Mouse (Mus musculus) small intestine, adult 10 weeks (tissue): Measurements from ENCODE around the gene Hist2h2be. TPM values are rescaled to one million over a fixed set of nuclear protein-coding genes. Genes with fewer than 3 reads are reported as not detected.

Experiments
- polyA plus RNA-seq: library from polyadenylated mRNA; stranded (reverse); fragments of 350-450 nt; fragmentation: Illumina TruSeq; extraction: RNeasy Lipid Tissue Mini Kit (QIAGEN cat#74804); gene quantifications from one replicate; pipeline ENCODE4 v1.2.3, GENCODE M21; 2014; ENCODE audit warnings: low replicate concordance

Hist2h2be gene
- polyA plus RNA-seq, 1 experiment from 2014 or later, result 9.9 TPM

Other genes with a start within 250 kb of the Hist2h2be start
- gene Plekho1, start 225.1 kb upstream of the Hist2h2be start, polyA plus RNA-seq, result 2.0 TPM
- 43.1 TPM for gene Vps45, start 162.7 kb upstream of the Hist2h2be start, polyA plus RNA-seq
- gene Otud7b, start 116.6 kb upstream of the Hist2h2be start, polyA plus RNA-seq, result 18.3 TPM
- 8.0 TPM for gene Mtmr11, start 59.1 kb upstream of the Hist2h2be start, polyA plus RNA-seq
- 9.9 TPM for gene Sf3b4, start 48.8 kb upstream of the Hist2h2be start, polyA plus RNA-seq
- 0.11 TPM for gene Sv2a, start 40.0 kb upstream of the Hist2h2be start, polyA plus RNA-seq
- 1.8 TPM for gene Bola1, start 1.4 kb upstream of the Hist2h2be start, polyA plus RNA-seq
- not detected for gene Hist2h2ab, start 1.3 kb upstream of the Hist2h2be start, polyA plus RNA-seq
- gene Hist2h2ac, start 239 bp upstream of the Hist2h2be start, polyA plus RNA-seq, result not detected
- gene Hist2h3c2, start 18.0 kb downstream of the Hist2h2be start, polyA plus RNA-seq, result 1.3 TPM
- not detected for gene Hist2h2aa2, start 19.2 kb downstream of the Hist2h2be start, polyA plus RNA-seq
- gene Hist2h2aa1, start 24.4 kb downstream of the Hist2h2be start, polyA plus RNA-seq, result not detected
- 23.6 TPM for gene Hist2h3c1, start 25.6 kb downstream of the Hist2h2be start, polyA plus RNA-seq
- gene Hist2h4, start 42.2 kb downstream of the Hist2h2be start, polyA plus RNA-seq, result not detected
- not detected for gene Hist2h3b, start 47.5 kb downstream of the Hist2h2be start, polyA plus RNA-seq
- not detected for gene Hist2h2bb, start 48.6 kb downstream of the Hist2h2be start, polyA plus RNA-seq
- 1.2 TPM for gene Fcgr1, start 72.8 kb downstream of the Hist2h2be start, polyA plus RNA-seq
- gene BC107364, start 231.2 kb downstream of the Hist2h2be start, polyA plus RNA-seq, result not detected